Mouse (Mus musculus): Measurements from ENCODE around the gene Dctn2.

- TF ChIP-seq CTCF (IDR thresholded peaks at IDR 0.05; ENCODE audit: borderline replicate concordance, insufficient read depth, low read length) = no peak
- no peak for TF ChIP-seq POLR2A (IDR thresholded peaks at IDR 0.05; ENCODE audit: low read depth, low read length)
Observed at GRCm38 (mm10) chr10:127318009-127318408, 51.8 kb downstream of the Dctn2 start.
